Mouse (Mus musculus): ENCODE measurements at regions not wholly inside any gene's neighbourhood (a gene's known extent, or its start where the extent isn't known, plus 50 kb on each side); places are given as distances from the start of the nearest gene placed in this dataset.

GRCm38 (mm10) chr8:128268010-128268409 lies 90.4 kb upstream of the Nrp1 start:
- H3K27ac ChIP-seq = peak overlapping the region; percentile 56; the same call in 1 of the 2 replicates
- WGBS = 86% methylated on average over 3 of the region's 3 CpGs
- no peak overlapping the region for H3K4me3 ChIP-seq
- peaks cover 47% of the 10 kb centered on the region for H3K4me1 ChIP-seq
- H3K36me3 ChIP-seq = no peaks in the 10 kb centered on the region
- no peak for DNase-seq (ENCODE audit: low spot score)
- H3K27me3 ChIP-seq (ENCODE audit: low read depth, poor library complexity, severe bottlenecking) = 0 out of 2 replicates have a peak, but pooled peaks cover 3% of the 10 kb centered on the region
- no peaks in the 10 kb centered on the region for H3K9me3 ChIP-seq (replicated peaks)

GRCm38 (mm10) chr8:128269546-128269945 lies 88.9 kb upstream of the Nrp1 start:
- Histone ChIP-seq H3K4me3 (no peak overlapping the region), H3K4me1 (peaks cover 38% of the 10 kb centered on the region), H3K27me3 (ENCODE audit: low read depth, poor library complexity, severe bottlenecking) (0 out of 2 replicates have a peak, but pooled peaks cover 3% of the 10 kb centered on the region), H3K36me3 (no peaks in the 10 kb centered on the region), H3K27ac (no peak overlapping the region), H3K9me3 (replicated peaks) (no peaks in the 10 kb centered on the region)
- WGBS = 89% methylated on average over 1 of the region's 1 CpGs
- DNase-seq (ENCODE audit: low spot score) = no peak

DNA sequence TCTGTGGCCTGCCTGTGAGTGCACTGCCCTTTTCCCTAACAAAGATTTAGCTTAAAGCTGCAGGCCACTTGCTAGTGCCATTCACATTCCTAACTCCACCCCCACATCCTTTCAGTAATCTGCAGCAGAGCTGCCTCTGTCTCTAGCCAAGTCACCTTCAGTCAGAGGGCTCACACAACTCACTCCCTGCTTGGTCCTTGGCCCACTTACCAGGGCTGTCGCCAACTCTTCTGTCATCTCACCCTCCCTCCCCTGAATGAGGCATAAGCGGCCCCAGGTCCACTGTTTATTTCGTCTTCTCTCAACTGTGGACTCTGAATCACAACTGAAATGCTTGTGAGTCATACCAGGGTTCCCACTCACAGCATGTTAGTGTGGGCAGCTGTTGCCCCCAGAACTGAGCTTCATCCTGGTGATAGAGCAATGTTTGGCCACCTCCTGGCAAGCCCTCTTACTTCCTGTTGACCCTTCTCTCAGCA lies 85.5 kb upstream of the Nrp1 start:
- WGBS = 42% methylated on average over 3 of the region's 3 CpGs
- H3K4me3 ChIP-seq = no peak overlapping the region
- no peaks in the 10 kb centered on the region for H3K9me3 ChIP-seq (replicated peaks)
- no peak for DNase-seq (ENCODE audit: low spot score)
- H3K4me1 ChIP-seq = peaks cover 19% of the 10 kb centered on the region
- H3K36me3 ChIP-seq = no peaks in the 10 kb centered on the region
- peak overlapping the region; percentile 7; the same call in 1 of the 2 replicates for H3K27ac ChIP-seq
- H3K27me3 ChIP-seq (ENCODE audit: low read depth, poor library complexity, severe bottlenecking) = 0 out of 2 replicates have a peak, but pooled peaks cover 3% of the 10 kb centered on the region

DNA sequence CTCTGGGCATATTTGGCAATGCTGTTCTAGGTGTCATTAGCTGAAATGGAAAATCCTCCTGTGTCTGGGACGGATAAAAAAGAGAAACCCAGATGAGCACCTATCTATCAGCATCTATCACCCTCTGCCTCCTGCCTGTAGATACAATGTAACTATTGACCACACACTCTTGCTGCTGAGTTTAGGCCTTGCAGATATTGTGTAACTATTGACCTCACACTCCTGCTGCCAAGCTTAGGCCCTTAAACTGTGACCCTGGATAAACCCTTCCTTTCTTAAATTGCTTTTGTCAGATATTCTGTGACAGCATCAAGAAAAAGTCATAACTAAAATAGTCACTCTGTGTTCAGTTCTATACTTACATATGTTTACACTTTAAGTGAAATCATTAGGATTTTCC lies 81.9 kb upstream of the Nrp1 start:
- Histone ChIP-seq H3K27me3 (ENCODE audit: low read depth, poor library complexity, severe bottlenecking) (no peaks in the 10 kb centered on the region), H3K4me1 (peaks cover 12% of the 10 kb centered on the region), H3K9me3 (replicated peaks) (no peaks in the 10 kb centered on the region), H3K27ac (no peak overlapping the region), H3K4me3 (no peak overlapping the region), H3K36me3 (no peaks in the 10 kb centered on the region)
- WGBS = 95% methylated on average over 1 of the region's 1 CpGs
- DNase-seq (ENCODE audit: low spot score) = no peak

- DNase-seq (ENCODE audit: low spot score) = no peak
- Histone ChIP-seq H3K4me1 (peaks cover 3% of the 10 kb centered on the region; the same call in 1 of the 2 replicates), H3K9me3 (replicated peaks) (no peaks in the 10 kb centered on the region), H3K27ac (no peak overlapping the region), H3K4me3 (no peak overlapping the region), H3K36me3 (no peaks in the 10 kb centered on the region), H3K27me3 (ENCODE audit: low read depth, poor library complexity, severe bottlenecking) (no peaks in the 10 kb centered on the region)
- 78% methylated on average over 3 of the region's 3 CpGs for WGBS
Measured at GRCm38 (mm10) chr8:128282802-128283201, 75.6 kb upstream of the Nrp1 start.

GRCm38 (mm10) chr8:128283365-128283764 lies 75.0 kb upstream of the Nrp1 start:
- H3K4me3 ChIP-seq = no peak overlapping the region

DNA sequence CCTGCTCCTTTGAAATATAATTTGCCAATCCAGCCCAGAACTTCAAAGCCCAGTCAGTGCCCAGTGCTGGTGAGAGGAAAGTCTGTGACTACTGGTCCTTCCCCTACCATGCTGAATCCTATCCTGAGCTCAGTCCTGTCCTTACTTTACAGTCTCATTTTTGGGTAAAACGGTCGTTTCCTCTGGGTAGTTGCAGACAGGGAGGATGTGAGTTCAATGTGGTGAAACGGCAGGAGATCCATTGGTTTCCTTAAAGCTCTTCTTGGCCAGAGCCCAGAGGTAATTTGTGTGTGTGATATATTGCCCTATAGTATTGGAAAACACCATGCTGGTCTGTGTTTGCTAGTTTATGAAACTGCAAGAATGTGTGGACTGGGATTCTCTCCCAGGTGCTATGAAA lies 73.6 kb upstream of the Nrp1 start:
- no peak overlapping the region for H3K27ac ChIP-seq
- no peaks in the 10 kb centered on the region for H3K9me3 ChIP-seq (replicated peaks)
- H3K27me3 ChIP-seq (ENCODE audit: low read depth, poor library complexity, severe bottlenecking) = no peaks in the 10 kb centered on the region
- H3K4me3 ChIP-seq = no peak overlapping the region
- DNase-seq (ENCODE audit: low spot score) = no peak
- WGBS = 66% methylated on average over 3 of the region's 3 CpGs
- peaks cover 3% of the 10 kb centered on the region; the same call in 1 of the 2 replicates for H3K4me1 ChIP-seq
- H3K36me3 ChIP-seq = no peaks in the 10 kb centered on the region

More at GRCm38 (mm10) chr8:128283365-128283764, 75.0 kb upstream of the Nrp1 start:
- H3K27me3 ChIP-seq (ENCODE audit: low read depth, poor library complexity, severe bottlenecking) = no peaks in the 10 kb centered on the region
- H3K36me3 ChIP-seq = no peaks in the 10 kb centered on the region
- H3K4me1 ChIP-seq = peaks cover 3% of the 10 kb centered on the region; the same call in 1 of the 2 replicates
- no peak for DNase-seq (ENCODE audit: low spot score)
- H3K27ac ChIP-seq = no peak overlapping the region
- no peaks in the 10 kb centered on the region for H3K9me3 ChIP-seq (replicated peaks)
- WGBS = 91% methylated on average over 2 of the region's 2 CpGs

DNA sequence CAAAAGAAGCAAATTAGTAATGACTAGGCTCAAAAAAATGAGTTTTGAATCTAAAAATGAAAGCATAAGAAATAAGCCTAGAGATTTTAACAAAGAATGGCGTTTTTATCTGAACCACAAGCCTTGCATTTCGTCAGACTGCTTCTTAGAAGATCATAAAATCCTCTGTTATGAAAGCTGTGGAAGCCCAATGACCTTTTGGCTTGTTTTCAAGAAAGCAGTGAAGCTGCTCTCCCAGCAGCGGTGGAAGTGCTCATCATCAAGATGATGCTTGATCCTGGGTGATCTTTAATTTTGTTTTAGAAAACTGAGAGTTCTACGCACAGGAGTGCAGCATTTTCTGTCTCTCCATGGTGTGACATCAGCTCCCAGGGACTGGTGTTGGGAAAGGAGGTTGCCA lies 68.3 kb upstream of the Nrp1 start:
- no peak for DNase-seq (ENCODE audit: low spot score)
- WGBS = 87% methylated on average over 4 of the region's 4 CpGs
- Histone ChIP-seq H3K27me3 (ENCODE audit: low read depth, poor library complexity, severe bottlenecking) (no peaks in the 10 kb centered on the region), H3K36me3 (no peaks in the 10 kb centered on the region), H3K27ac (no peak overlapping the region), H3K4me3 (no peak overlapping the region), H3K9me3 (replicated peaks) (no peaks in the 10 kb centered on the region), H3K4me1 (no peaks in the 10 kb centered on the region)

DNA sequence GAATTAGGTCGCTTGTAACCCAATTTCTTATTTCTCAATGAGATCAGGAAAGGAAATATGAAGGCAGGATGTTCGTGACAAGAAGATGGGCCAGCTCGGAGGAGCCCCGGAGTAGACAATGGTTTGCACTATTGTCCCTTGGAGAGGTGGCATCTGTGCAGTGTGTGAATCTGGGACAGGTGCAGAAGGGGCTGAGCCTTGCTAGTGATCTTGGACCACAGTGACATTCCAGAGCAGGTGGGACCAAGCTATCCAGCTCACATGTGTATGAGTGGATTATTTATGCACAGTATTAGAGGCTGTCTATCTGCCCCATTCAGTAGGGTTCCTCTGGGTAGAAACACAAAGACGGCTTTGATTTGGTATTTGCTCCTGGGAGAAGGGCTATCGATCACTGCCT lies 66.0 kb upstream of the Nrp1 start:
- H3K27ac ChIP-seq = no peak overlapping the region
- no peaks in the 10 kb centered on the region for H3K36me3 ChIP-seq
- no peaks in the 10 kb centered on the region for H3K4me1 ChIP-seq
- H3K27me3 ChIP-seq (ENCODE audit: low read depth, poor library complexity, severe bottlenecking) = no peaks in the 10 kb centered on the region
- no peak overlapping the region for H3K4me3 ChIP-seq
- H3K9me3 ChIP-seq (replicated peaks) = no peaks in the 10 kb centered on the region
- DNase-seq (ENCODE audit: low spot score) = no peak
- WGBS = 88% methylated on average over 6 of the region's 6 CpGs

DNA sequence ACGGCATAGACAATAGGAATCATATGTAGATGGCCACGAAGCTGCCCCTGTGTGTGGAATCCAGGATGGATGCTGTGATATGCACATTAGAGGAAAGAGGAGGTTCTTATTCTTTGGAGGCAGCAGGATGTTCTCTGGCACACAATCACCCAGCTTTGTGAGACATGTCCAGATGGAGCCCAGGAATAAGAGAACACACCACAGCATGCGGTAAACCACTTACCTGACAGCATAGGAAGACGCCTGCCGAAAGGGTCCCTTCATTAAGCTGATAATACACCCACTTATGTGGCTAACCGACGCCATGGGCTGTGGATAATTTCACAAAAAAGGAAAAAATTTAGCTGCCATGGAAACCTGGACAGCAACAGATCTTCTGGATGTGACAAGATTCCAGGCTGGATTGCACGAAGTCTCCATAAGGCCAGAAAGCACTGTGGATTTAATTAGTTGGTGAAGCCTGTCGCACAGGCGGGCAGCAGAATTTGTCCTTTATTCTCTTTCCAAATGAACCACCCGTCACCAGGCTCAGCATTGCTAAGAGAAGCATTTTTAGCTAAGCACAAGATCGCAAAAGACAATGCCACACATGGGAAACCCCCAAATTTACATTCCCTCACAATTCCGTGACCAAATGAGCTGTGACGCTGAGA lies 61.5 kb upstream of the Nrp1 start:
- H3K27me3 ChIP-seq (ENCODE audit: low read depth, poor library complexity, severe bottlenecking) = no peaks in the 10 kb centered on the region
- H3K4me3 ChIP-seq = no peak overlapping the region
- DNase-seq (ENCODE audit: low spot score) = no peak
- H3K36me3 ChIP-seq = no peaks in the 10 kb centered on the region
- 93% methylated on average over 14 of the region's 14 CpGs for WGBS
- H3K9me3 ChIP-seq (replicated peaks) = no peaks in the 10 kb centered on the region
- no peaks in the 10 kb centered on the region for H3K4me1 ChIP-seq
- H3K27ac ChIP-seq = no peak overlapping the region

DNA sequence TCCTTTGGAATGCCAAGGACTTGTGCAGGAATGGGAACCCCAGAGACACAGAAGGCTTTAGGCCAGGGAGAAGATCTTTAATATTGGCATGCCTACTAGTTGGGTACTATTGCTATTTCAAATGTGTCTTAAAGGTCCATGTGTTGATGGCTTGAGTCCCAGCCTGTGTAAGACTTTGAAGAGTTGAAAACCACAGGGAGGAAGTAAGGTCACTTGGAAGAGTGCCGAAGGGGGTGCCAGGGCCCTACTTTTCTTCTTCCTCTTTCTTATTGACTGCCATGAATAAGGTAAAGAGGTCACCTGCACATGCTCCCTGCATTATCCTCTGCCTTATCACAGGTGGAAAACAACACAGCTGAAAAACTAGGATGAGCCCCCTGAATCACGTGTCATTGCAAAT lies 56.1 kb upstream of the Nrp1 start:
- 95% methylated on average over 2 of the region's 2 CpGs for WGBS

More for the DNA sequence above, 56.1 kb upstream of the Nrp1 start:
- H3K27me3 ChIP-seq (ENCODE audit: low read depth, poor library complexity, severe bottlenecking) = no peaks in the 10 kb centered on the region
- no peaks in the 10 kb centered on the region for H3K36me3 ChIP-seq
- H3K4me3 ChIP-seq = no peak overlapping the region
- no peak overlapping the region for H3K27ac ChIP-seq
- no peaks in the 10 kb centered on the region for H3K4me1 ChIP-seq
- DNase-seq (ENCODE audit: low spot score) = no peak
- no peaks in the 10 kb centered on the region for H3K9me3 ChIP-seq (replicated peaks)

Measured in limb, embryonic 10.5 days (tissue).